Mouse (Mus musculus): ENCODE measurements at regions not wholly inside any gene's neighbourhood (a gene's known extent, or its start where the extent isn't known, plus 50 kb on each side); places are given as distances from the start of the nearest gene placed in this dataset.

- no peak overlapping the region for H3K4me2 ChIP-seq
- H3K27ac ChIP-seq: no peak overlapping the region
- WGBS: 71% methylated on average over 7 of the region's 7 CpGs
- no peaks in the 10 kb centered on the region for H3K4me1 ChIP-seq
- no peaks in the 10 kb centered on the region for H3K27me3 ChIP-seq
- H3K36me3 ChIP-seq: no peaks in the 10 kb centered on the region
- no peak for ATAC-seq (ENCODE audit: borderline replicate concordance, extremely low read depth, low FRiP score, low TSS enrichment)
- H3K9ac ChIP-seq: no peak overlapping the region
- no peak overlapping the region for H3K4me3 ChIP-seq
- H3K9me3 ChIP-seq: no peaks in the 10 kb centered on the region
Measured at GRCm38 (mm10) chr9:91131415-91132255, 230.6 kb upstream of the Zic4 start.

- Histone ChIP-seq H3K27me3 (no peaks in the 10 kb centered on the region), H3K4me1 (no peaks in the 10 kb centered on the region), H3K36me3 (no peaks in the 10 kb centered on the region), H3K4me3 (no peak overlapping the region), H3K9me3 (no peaks in the 10 kb centered on the region), H3K27ac (no peak overlapping the region), H3K9ac (no peak overlapping the region), H3K4me2 (no peak overlapping the region)
- 48% methylated on average over 1 of the region's 1 CpGs for WGBS
- no peak for ATAC-seq (ENCODE audit: borderline replicate concordance, extremely low read depth, low FRiP score, low TSS enrichment)
Measured at GRCm38 (mm10) chr9:91132531-91132930, 229.7 kb upstream of the Zic4 start.

- Histone ChIP-seq H3K27ac (no peak overlapping the region), H3K9ac (no peak overlapping the region), H3K4me2 (no peak overlapping the region), H3K9me3 (no peaks in the 10 kb centered on the region), H3K27me3 (no peaks in the 10 kb centered on the region), H3K36me3 (no peaks in the 10 kb centered on the region), H3K4me3 (no peak overlapping the region), H3K4me1 (no peaks in the 10 kb centered on the region)
- ATAC-seq (ENCODE audit: borderline replicate concordance, extremely low read depth, low FRiP score, low TSS enrichment): no peak
- WGBS: 72% methylated on average over 3 of the region's 3 CpGs
Measured at GRCm38 (mm10) chr9:91133256-91133920, 228.8 kb upstream of the Zic4 start.

GRCm38 (mm10) chr9:91134325-91134724, 227.9 kb upstream of the Zic4 start:
- Histone ChIP-seq H3K27me3 (no peaks in the 10 kb centered on the region), H3K36me3 (no peaks in the 10 kb centered on the region), H3K9ac (no peak overlapping the region), H3K4me2 (no peak overlapping the region), H3K27ac (no peak overlapping the region), H3K9me3 (no peaks in the 10 kb centered on the region), H3K4me3 (no peak overlapping the region), H3K4me1 (no peaks in the 10 kb centered on the region)
- 87% methylated on average over 1 of the region's 1 CpGs for WGBS
- ATAC-seq (ENCODE audit: borderline replicate concordance, extremely low read depth, low FRiP score, low TSS enrichment): no peak

GRCm38 (mm10) chr9:91135107-91135506, 227.1 kb upstream of the Zic4 start:
- WGBS: 51% methylated on average over 2 of the region's 2 CpGs
- no peak overlapping the region for H3K9ac ChIP-seq
- H3K4me1 ChIP-seq: no peaks in the 10 kb centered on the region
- no peaks in the 10 kb centered on the region for H3K27me3 ChIP-seq
- H3K9me3 ChIP-seq: no peaks in the 10 kb centered on the region
- H3K4me2 ChIP-seq: no peak overlapping the region
- ATAC-seq (ENCODE audit: borderline replicate concordance, extremely low read depth, low FRiP score, low TSS enrichment): no peak
- H3K27ac ChIP-seq: no peak overlapping the region
- no peak overlapping the region for H3K4me3 ChIP-seq
- H3K36me3 ChIP-seq: no peaks in the 10 kb centered on the region

GRCm38 (mm10) chr9:91140651-91141050, 221.6 kb upstream of the Zic4 start:
- no peak overlapping the region for H3K4me2 ChIP-seq
- WGBS: 43% methylated on average over 1 of the region's 1 CpGs
- no peak overlapping the region for H3K9ac ChIP-seq
- H3K27ac ChIP-seq: no peak overlapping the region
- no peak overlapping the region for H3K4me3 ChIP-seq
- H3K4me1 ChIP-seq: no peaks in the 10 kb centered on the region
- ATAC-seq (ENCODE audit: borderline replicate concordance, extremely low read depth, low FRiP score, low TSS enrichment): no peak
- no peaks in the 10 kb centered on the region for H3K36me3 ChIP-seq
- H3K27me3 ChIP-seq: no peaks in the 10 kb centered on the region
- H3K9me3 ChIP-seq: no peaks in the 10 kb centered on the region

GRCm38 (mm10) chr9:91151893-91152292, 210.3 kb upstream of the Zic4 start:
- Histone ChIP-seq H3K9ac (no peak overlapping the region), H3K4me1 (no peaks in the 10 kb centered on the region), H3K36me3 (no peaks in the 10 kb centered on the region), H3K9me3 (no peaks in the 10 kb centered on the region), H3K27ac (no peak overlapping the region), H3K27me3 (no peaks in the 10 kb centered on the region), H3K4me2 (no peak overlapping the region), H3K4me3 (no peak overlapping the region)
- 82% methylated on average over 11 of the region's 11 CpGs for WGBS
- no peak for ATAC-seq (ENCODE audit: borderline replicate concordance, extremely low read depth, low FRiP score, low TSS enrichment)

- Histone ChIP-seq H3K27me3 (no peaks in the 10 kb centered on the region), H3K9me3 (no peaks in the 10 kb centered on the region), H3K4me3 (no peak overlapping the region), H3K9ac (no peak overlapping the region), H3K4me2 (no peak overlapping the region), H3K36me3 (no peaks in the 10 kb centered on the region), H3K27ac (no peak overlapping the region), H3K4me1 (no peaks in the 10 kb centered on the region)
- ATAC-seq (ENCODE audit: borderline replicate concordance, extremely low read depth, low FRiP score, low TSS enrichment): no peak
- WGBS: 62% methylated on average over 2 of the region's 2 CpGs
Measured at GRCm38 (mm10) chr9:91159311-91159710, 202.9 kb upstream of the Zic4 start.

GRCm38 (mm10) chr9:91167871-91168270, 194.3 kb upstream of the Zic4 start:
- Histone ChIP-seq H3K4me2 (no peak overlapping the region), H3K27ac (no peak overlapping the region), H3K36me3 (no peaks in the 10 kb centered on the region), H3K4me1 (no peaks in the 10 kb centered on the region), H3K4me3 (no peak overlapping the region), H3K27me3 (no peaks in the 10 kb centered on the region), H3K9ac (no peak overlapping the region), H3K9me3 (no peaks in the 10 kb centered on the region)
- ATAC-seq (ENCODE audit: borderline replicate concordance, extremely low read depth, low FRiP score, low TSS enrichment): no peak

GRCm38 (mm10) chr9:91193221-91193620, 169.0 kb upstream of the Zic4 start:
- WGBS: 58% methylated on average over 4 of the region's 4 CpGs

GRCm38 (mm10) chr9:91193954-91194353, 168.3 kb upstream of the Zic4 start:
- H3K36me3 ChIP-seq: no peaks in the 10 kb centered on the region
- no peak overlapping the region for H3K4me3 ChIP-seq
- no peaks in the 10 kb centered on the region for H3K9me3 ChIP-seq
- no peak for ATAC-seq (ENCODE audit: borderline replicate concordance, extremely low read depth, low FRiP score, low TSS enrichment)
- no peak overlapping the region for H3K27ac ChIP-seq
- no peak overlapping the region for H3K9ac ChIP-seq
- no peaks in the 10 kb centered on the region for H3K4me1 ChIP-seq
- WGBS: 64% methylated on average over 3 of the region's 3 CpGs
- H3K27me3 ChIP-seq: no peaks in the 10 kb centered on the region
- H3K4me2 ChIP-seq: no peak overlapping the region

More at GRCm38 (mm10) chr9:91193221-91193620, 169.0 kb upstream of the Zic4 start:
- Histone ChIP-seq H3K27ac (no peak overlapping the region), H3K27me3 (no peaks in the 10 kb centered on the region), H3K4me2 (no peak overlapping the region), H3K9me3 (no peaks in the 10 kb centered on the region), H3K4me1 (no peaks in the 10 kb centered on the region), H3K36me3 (no peaks in the 10 kb centered on the region), H3K9ac (no peak overlapping the region), H3K4me3 (no peak overlapping the region)
- no peak for ATAC-seq (ENCODE audit: borderline replicate concordance, extremely low read depth, low FRiP score, low TSS enrichment)

- Histone ChIP-seq H3K4me3 (no peak overlapping the region), H3K4me2 (no peak overlapping the region), H3K27me3 (no peaks in the 10 kb centered on the region), H3K27ac (no peak overlapping the region), H3K36me3 (no peaks in the 10 kb centered on the region), H3K9ac (no peak overlapping the region), H3K9me3 (no peaks in the 10 kb centered on the region), H3K4me1 (no peaks in the 10 kb centered on the region)
- no peak for ATAC-seq (ENCODE audit: borderline replicate concordance, extremely low read depth, low FRiP score, low TSS enrichment)
- WGBS: 59% methylated on average over 2 of the region's 2 CpGs
Measured at GRCm38 (mm10) chr9:91207281-91207680, 154.9 kb upstream of the Zic4 start.
